Mouse (Mus musculus) right cerebral cortex, postnatal 36 days (tissue): ENCODE results near the gene Zscan26.
A peak's percentile ranks its signal among the peaks of the same experiment; 100 is the strongest.
"Not testable (repeated sequence)": the region's sequence is repeated elsewhere in the genome, so short reads cannot be mapped to it uniquely, and the experiment has no call there.

Experiments used
- DNase-seq, 2 experiments: peaks; one replicate each; pipeline ENCODE4 v3.0.0; 2022; ENCODE audit warnings: low spot score in 2 of 2, mixed read lengths in 1 of 2

The Zscan26 gene

DNA sequence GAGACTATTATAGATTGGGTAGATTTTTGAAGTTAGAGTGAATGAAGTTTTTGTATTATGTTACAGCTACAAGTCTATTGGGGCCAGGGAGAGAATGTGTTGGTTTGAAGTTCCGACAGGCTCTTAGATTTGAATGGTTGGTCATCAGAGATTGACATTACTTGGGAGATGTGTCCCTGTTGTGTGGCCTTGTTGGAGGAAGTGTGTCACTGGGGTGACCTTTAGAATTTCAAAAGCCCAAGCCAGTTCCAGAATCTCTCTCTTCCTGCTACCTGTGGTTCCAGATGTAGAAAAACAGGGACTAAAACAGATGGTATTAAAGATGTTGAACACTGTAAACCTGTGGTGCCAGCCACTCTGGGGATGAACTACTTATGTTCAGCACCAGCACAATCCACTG is 25.9 kb downstream of the Zscan26 start:
- no peak for DNase-seq

DNA sequence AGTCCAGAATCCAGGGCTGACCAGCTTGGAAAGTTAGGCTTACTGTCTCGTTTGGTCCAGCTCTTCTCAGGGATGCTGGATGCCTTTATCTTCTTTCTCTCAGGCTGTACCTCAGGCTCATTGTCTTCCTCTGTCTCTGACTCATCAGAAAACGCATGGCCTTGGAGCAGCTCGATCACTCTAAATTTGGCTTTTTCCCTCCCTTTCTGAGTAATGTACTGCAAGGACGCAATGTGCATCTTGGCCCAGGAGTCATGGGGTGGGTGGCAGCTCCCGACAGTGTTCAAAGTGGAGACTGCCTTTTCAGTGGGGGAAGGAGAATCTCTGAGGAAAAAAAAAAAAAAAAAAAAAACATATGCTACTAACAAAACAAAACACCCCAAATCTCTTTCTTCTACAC is 30.2 kb downstream of the Zscan26 start:
- no peak for DNase-seq

DNA sequence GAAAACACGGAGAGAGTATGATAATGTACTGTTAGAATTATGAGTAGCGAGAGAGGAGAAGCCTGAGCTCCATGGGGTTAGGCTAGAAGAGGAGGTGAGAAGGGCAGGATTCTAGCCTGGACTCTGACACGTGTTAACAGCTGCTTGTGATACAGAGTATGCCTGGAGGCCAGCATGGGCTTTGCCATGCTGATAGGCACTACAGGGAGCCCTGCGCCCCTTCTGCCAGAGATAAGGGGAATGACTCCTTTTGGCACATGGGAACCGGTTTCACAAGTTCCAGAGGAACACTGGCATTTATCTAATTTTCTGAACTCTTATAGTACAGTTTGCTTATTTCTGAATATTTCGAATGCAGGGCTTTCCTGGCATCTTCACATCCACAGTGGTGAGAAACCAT is 34.7 kb downstream of the Zscan26 start:
- DNase-seq: no peak

DNA sequence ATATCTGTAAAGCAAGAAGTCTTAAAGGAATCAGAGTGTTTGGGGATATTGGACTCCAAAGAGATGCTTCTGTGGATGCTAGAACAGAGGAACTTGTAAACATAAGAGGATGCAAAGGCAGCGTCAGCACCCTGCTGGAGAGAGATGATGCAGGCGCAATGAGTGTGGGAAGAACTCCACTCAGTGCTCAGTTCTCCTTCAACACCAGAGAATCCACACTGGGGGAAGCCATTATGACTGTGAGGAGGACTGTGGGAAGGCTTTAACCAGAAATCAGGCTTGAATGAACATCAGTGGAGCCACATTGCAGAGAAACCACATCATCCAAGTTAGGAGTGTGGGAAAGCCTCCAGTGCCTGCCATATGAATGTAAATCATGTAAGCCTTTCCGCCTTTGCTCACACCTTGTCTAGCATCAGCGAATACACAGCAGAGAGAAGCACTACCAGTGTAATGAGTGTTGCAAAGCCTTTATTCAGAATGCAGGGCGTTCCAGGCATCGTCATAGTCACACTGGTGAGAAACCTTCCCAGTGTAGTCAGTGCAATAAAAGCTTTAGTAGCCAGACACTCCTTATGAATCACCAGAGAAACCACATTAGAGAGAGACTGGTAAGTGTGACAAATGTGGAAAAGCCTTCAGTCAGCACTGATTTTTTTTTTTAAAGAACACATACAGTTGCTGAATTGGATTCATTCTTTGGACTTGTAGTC is 36.1 kb downstream of the Zscan26 start:
- DNase-seq: peak in 1 of 2 experiments; percentile 27

DNA sequence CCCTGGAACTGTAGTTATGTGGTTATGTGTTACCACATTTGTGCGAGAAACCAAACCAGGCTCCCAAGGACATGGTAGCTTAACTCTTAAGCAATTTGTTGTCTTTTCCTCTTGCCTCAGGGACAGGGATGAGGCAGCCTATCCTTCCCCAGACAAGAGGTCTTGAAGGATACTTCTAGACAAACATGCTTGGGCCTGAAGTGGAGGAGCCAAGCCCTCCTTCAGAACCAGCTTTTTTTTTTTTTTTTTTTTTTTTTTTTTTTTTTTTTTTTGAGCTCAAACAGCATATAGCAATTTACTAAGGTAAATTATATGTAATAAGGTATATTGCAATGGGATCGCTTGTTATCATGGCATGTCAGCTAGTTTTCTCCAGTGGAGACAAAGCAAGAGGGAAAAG is 37.8 kb downstream of the Zscan26 start:
- no peak for DNase-seq

DNA sequence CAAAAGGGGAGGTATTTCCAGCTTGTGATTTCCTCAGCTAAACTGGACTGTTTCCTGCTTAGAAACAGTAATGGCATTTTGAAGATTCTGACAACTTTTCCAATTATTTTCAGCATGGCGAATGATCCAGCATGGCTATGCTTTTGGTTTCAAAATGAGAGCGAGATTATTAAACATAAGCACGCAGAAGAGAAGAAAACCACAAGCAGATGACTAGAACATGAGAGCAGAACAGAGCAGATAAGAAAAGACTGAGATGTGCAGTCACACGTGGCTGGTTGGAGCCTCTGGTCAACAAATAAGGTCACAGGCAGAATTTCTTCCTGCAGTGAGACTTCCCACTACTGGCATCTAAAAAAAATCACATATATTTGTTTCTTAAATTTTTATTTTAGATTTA is 38.3 kb downstream of the Zscan26 start:
- no peak for DNase-seq

DNA sequence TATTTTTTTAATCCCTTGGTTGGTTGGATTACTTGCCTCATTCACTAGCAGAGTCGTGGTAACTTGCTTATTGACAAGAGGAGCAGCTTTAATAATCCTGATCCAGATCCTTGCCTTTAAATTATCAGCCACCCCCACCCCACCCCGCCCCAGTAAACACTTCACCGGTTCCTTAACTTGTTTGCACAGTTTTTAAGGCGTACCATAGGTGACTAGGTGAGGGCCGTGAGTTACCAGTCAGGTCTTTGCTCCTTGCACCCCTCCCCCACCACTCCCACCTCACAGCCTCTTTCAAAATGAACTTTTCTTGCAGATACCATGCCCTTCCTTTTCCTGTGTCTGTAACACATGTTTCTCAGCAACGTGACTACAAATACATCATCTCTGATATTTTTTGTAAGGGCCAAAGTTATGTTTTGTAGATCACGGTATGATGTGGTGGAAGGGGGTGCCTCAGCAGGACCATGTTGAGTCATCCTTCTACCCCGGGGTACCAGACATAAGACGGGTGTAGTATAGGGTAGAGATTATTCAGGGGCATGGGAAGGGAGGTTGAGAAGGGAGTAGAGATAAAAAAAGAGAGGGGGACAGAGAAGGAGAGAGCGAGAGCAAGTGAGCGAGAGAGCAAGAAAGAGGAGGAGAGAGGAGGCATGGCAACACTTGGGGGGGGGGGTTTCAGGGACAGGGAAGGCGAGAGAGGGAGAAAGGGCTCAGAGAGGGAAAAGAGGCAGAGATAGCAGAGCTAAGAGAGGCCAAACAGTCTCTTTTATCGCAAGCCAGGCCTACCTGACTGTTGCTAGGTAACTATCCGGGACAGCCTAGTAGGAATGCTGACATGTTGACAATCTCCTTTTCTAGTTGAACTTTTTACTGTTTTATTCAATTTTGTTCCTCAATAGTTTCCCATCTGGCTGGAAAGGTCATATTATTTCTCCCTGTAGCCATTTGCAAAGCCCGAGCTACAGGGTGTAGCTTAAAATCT is 39.0 kb downstream of the Zscan26 start:
- DNase-seq: no peak

DNA sequence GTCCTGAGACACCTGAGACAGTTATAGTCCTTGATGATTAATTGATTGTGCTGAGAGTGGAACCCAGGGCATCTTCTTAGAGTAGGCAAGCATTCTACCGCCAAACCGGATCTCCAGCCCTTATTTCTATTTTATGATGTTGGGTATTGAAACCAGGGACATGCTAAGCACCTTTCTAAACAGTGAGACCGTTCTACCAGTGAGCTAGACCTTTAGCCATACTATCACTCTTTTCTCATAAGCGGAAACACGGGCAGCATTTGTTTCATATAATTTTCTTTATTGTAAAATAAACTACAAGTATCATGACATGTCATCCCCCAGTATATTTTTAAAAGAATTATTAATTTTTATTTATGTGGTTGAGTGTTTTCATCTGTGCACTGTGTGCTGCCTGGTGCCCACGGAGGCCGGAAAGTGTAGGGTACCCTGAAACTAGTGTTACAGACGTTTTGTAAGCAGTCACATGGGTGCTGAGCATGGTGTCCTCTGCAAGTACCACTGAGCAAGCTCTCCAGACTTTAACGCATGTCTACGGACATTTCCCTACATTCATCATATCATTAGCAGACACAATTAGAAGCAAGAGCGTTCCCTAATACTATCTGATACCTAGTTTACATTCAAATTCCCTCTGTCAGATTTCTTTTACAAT is 44.6 kb downstream of the Zscan26 start:
- DNase-seq: no peak

DNA sequence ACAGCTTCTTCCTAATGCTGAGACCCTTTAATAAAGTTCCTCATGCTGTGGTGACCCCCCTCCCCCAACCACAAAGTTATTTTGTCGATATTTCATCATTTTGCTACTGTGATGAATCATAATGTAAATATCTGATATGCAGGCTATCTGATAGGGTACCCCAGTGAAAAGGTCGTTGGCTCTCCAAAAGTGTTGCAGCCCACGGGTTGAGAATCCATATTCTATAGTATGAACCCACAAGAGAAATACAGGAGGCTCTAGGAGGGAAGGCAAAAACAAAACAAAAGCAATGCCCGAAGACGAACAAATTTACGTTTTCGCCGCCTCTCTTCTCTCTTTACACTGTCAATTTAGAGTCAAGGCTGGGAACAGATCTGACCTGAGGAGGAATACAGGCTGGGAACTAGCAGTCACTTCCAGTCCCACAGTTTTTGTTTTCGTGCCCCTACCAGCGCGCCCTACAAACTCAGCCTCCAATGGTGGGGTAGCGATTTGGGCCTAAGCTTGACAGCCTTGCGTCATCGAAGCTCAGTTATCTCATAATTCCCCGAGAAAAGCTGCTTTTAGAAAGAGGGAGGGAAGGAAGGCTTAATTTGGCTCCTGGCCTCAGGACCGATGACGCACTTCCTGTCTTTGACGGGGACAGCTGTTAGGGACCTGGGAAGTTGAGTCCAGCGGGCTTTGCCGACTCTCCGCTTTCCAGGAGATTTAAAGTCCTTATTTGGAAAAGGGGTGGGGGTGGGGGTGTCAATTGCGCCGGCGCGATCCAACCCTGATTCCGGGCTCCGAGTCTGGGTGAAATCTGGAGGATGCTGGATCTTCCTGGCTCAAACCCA is 45.3 kb downstream of the Zscan26 start:
- DNase-seq: peak; percentile 88 to 92

DNA sequence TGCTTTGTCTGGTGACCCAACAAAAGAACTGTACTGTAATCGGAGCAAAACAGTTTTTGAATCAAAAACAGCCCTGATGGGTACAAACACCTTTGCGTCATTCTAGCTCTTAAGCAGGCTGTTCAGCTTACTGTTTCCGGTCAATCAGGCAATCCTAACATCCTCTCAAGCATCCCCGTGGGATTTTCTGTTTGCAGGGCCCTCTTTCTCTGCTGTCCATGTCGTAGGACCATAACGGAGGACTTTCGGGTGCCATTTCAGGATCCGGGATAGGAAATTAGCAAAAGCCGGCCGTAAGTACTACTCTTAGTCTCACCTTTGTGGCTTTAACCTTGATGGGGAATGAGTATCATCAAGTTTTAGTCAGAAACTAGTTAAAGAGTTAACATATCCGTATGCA is 46.2 kb downstream of the Zscan26 start:
- DNase-seq: no peak

DNA sequence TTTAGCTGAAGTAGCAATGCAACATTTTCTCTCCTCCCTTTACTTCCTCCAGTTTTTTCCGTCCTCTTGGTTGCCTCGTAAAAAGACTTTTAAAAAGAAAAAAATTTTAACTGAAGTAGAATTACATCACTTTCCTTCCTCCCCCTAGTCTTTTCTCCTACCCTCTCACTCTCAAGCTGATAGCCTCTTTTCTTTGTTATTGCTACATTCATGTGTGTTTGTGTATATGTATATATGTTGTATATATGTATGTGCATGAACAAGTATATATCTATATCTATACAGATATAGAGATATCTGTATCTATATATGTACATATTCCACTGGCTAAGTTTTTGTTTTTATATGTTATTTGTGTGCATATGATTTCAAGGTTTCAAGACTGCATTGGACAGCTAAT is 50.7 kb downstream of the Zscan26 start:
- no peak for DNase-seq

DNA sequence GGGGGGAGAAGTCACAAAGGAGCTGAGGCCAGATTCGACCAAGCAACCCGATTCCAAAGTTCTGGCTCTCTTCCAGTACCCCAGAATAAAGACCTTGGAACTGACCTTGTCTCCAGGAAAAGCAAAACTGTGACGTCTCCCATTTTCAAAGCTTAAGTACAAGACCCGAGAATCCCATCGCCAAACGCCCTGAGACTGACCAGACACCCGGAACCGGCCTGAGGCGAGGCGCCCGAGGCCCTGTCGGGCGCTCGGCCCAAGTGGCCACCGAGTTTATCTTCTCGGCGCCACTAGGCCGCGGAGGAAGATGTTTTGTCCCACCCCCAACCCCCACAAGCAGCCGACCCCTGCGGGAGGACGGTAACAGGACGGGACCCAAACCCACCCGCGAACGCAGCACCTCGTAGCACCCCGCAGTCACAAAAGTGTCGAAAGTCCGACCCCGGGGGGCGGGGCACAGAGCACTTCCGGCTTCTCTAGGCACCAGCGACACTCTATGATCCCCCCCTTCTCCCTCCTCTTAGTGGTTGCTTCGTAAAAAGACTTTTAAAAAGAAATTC is 51.2 kb downstream of the Zscan26 start, which contains the start of gene Zkscan3:
Gene Zkscan3, minus strand, starts transcription at position 469 of the 560 bp plus-strand sequence.
- DNase-seq: peak; percentile 70 to 71

DNA sequence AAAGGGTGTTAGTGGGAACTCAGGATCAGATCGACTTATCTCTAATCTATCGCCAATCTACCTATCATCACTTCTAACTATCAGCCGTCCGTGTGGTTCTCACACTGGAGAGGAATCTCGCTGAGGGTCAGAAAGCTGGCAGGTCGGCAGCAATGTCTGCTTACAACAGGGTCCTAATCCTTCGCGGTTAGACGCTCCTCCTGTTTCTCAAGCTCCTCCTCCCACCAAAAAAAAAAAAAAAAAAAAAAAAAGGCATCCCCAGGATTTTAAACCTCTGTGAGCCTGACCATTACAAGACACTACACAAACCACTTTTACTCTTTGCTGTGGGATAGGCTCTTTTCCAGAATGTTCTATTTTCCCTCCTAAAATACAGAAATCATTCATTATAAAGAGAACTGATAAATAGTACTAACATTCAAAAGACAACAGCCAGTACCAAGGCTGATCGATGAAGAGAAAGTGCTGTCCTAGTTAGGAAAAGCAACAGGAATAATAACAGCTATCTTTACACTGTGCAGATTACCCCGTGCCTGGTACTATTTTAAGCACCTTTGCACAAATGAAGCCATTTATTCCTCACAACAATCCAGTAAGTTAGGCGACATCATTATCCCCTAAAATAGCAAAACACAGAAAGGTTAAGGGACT is 51.8 kb downstream of the Zscan26 start:
- DNase-seq: no peak

DNA sequence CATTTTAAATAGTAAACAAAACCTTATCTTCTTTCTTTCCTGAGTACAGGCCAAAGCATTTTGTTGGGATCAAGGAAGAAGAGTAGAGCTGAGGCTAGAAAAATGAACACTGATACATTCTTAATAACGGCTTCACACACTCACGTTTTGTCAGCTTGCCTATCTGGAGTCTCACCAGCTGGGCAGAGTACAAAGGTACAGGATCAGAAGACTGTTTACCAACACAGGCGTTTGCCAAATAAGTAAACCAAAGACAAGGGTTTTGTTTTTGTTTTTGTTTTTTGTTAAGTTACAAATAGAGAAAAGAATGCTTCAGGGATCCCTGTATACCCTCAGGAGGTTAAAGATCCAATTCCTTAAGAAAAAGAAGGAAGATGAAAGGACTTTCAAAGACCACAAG is 52.4 kb downstream of the Zscan26 start:
- no peak for DNase-seq

DNA sequence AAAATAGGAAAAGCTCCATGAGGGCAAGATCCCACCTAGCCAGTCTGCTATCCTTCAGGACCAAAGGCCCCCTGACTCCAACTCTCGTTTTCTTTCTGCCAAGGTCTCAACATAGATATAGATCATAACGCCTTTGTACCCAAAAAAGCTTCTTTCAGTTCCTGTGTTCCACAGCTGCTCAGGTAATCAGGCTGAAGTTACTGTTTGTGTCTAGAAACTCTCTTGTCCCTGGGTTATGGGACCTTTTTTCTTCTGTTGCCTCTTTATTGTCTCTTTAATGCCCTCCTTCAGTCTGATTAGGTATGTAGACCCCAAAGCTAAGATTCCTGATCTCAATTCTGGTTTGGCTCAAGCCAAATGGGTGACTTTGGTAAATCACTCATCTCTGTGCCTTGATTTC is 56.0 kb downstream of the Zscan26 start:
- DNase-seq: no peak

DNA sequence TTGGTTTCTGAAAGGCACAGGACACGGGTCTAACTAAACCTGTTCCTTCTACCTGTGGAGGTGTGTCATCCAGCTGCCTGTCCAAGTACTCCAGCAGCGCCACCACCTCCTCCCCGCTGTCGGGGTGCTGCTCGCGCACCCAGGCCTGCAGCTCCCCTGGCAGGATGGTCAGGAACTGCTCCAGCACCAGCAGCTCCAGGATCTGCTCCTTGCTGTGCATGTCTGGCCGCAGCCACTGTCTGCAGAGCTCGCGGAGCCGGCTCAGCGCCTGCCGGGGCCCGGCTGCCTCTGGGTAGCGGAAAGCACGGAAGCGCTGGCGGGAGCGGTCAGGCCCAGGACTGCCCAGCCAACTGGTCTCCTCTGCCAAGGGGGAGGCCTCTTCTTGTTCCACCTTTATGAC is 57.5 kb downstream of the Zscan26 start:
- not testable (repeated sequence) for DNase-seq

DNA sequence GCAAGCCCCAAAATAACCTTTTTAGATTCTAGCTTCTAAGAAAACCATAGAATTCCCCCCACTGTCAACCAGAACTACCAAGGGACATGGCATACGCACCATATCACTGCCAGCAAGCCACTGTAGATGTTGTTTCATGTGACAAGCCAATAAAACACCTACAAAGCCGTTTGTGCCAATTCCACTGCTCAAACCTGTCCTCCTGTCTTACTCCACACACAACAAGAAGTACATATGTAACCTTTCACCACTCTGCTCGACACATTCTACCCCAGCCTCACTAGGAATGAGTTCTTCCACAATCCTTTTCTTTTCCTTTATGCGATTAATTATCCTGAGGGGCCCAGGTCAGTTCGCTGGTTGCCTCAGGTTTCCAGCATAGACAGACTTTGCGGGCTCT is 57.9 kb downstream of the Zscan26 start:
- DNase-seq: no peak

DNA sequence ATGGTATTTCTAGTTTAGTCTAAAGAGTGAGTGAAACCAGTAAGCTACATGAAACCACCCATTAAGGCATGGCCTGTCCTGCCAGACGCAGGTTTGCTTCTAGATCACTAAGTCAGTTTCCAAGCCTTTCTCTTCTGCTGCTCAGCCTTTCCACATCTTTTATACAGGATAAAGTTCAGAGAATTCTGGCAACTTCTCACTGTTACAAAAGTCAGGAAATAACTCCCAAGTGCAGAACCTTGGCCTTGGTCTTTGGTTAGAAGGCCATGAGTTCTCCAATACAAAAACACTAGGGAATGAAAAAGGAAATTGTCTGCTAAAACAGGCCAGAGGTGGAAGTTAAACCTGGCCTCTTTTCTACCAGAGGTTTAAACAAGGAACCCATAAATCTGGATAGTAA is 58.3 kb downstream of the Zscan26 start:
- no peak for DNase-seq
